Mouse (Mus musculus) skeletal muscle tissue, adult 2 months (tissue): ENCODE measurements around the gene Ap4s1.
"Not testable (repeated sequence)": the region's sequence is repeated elsewhere in the genome, so short reads cannot be mapped to it uniquely, and the experiment has no call there.

Source experiments
- DNase-seq: peaks from one replicate; pipeline ENCODE4 v3.0.0-alpha.2; 2012; ENCODE audit warnings: low read depth, low spot score

The Ap4s1 gene

GRCm38 (mm10) chr12:51690893-51691844, at the start of gene Ap4s1:
Gene Ap4s1 (plus strand): TSS chr12:51691033.
- peak; percentile 56 for DNase-seq

DNA sequence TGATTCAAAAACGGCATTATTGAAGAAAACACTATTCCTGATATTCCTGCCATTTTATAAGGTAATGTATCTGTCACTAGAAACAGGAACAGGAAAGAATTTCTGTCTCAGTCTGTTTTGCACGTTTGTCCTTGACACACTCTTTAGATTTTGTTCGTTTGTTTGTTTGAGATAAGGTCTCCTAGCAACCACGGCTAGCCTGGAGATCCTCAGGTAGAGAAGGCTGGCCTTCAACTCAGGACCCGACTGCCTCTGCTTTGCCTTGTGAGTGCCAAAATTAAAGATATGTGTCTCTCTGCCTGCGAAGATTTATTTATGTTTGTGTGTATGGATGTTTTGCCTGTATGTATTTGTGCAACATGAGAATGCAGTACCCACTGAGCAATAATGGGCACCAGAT, 49.0 kb upstream of the Ap4s1 start:
- DNase-seq, result no peak

DNA sequence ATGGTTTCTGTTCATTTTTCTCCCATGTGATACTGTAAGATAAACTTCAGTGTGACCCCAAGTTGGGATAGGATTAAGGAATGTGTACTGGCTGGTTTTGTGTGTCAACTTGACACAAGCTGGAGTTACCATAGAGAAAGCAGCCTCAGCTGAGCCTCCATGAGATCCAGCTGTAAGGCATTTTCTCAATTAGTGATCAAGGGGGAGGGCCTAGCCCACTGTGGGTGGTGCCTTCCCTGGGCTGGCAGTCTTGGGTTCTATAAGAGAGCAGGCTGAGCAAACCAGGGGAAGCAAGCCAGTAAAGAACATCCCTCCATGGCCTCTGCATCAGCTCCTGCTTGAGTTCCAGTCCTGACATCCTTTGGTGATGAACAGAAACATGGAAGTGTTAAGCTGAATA, 41.4 kb upstream of the Ap4s1 start:
- not testable (repeated sequence) for DNase-seq

- no peak for DNase-seq
Measured at GRCm38 (mm10) chr12:51655944-51656465, 34.8 kb upstream of the Ap4s1 start.

DNA sequence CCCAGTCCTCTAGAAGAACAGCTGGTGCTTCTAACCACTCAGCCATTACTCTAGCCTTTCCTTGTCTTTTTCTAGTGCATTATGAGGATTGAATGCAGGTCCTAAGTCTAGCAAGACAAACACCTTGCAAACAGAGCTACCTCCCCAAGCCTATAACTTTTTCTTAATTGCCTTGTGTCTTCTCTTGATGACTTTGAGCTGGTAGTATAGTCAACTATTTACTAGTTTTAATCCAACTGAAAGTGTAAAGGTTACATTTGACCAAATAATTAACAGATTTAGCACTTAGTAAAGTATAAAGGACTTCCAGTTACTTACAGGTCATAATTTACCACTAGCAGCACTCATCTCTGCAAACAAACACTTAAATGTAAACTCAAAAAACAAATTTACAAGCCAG, 27.8 kb upstream of the Ap4s1 start:
- DNase-seq, result no peak

- DNase-seq, result no peak
Measured at GRCm38 (mm10) chr12:51663908-51664307, 26.9 kb upstream of the Ap4s1 start.

- DNase-seq, result no peak
Measured at GRCm38 (mm10) chr12:51666708-51667430, 24.0 kb upstream of the Ap4s1 start.

DNA sequence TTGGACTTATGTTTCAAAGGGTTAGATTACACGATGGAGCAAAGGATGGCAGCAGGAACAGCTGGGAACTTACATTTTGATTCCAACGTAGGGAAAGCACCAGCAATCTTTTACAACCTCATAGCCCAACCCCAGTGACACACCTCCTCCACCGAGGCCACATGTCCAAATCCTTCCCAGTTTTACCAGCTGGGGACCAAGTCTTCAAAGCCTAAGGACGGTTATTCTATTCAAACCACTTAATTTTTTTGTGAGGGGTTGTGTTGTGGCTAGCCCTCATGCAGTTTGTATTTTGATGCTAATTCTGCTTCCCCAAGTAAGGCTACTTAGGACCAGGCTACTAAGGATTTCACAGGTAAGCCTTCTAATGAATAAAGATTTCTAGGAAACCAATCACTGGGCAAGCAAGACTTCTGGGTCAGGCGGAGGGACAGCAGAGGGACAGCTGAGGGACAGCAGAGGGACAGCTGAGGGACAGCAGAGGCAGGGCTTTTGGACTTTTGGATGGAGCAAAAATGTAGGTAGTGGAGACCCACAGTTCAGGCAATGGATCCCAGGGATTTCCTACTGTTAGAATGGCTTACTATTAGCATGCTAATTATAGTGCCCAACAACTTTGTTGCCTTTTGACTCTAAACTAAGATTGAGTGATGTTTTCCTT, 19.5 kb upstream of the Ap4s1 start:
- DNase-seq, result no peak

DNA sequence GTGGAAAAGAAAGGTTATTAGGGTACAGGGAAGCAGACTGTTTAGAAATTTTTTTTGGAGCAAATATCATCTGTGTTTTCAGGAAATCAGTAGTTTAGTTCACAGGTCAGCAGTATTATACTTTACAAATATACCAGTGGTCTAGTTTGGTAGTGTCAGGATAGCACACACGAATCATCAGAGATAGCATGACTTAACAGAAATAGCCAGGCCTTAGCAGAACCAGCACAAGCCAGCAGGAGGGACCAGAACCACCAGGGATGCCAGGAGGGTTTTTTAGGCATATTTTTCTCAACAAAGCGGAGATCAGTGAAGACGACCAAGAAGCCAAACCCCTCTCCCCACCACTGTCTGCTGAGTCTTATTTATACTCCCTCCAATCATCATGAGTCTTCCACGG, 17.6 kb upstream of the Ap4s1 start:
- DNase-seq, result no peak

DNA sequence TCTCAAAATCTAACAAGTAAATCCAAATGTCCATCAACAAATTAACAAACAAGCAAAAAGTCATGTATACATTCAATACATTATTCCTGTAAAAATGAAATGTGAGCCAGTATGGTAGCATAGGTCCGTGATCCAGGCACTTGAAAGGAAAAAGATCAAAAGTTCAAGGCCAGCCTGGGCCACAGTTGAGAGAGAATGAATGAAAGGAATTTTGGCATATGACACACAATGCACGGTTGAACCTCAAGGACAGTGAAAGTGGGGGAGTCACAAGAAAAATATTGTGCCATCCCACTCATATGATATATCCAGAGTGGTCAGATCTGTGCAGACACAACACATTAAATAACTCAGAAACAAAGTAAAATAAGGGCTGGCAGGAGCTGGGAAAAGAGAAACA, 14.4 kb upstream of the Ap4s1 start:
- DNase-seq, result no peak

DNA sequence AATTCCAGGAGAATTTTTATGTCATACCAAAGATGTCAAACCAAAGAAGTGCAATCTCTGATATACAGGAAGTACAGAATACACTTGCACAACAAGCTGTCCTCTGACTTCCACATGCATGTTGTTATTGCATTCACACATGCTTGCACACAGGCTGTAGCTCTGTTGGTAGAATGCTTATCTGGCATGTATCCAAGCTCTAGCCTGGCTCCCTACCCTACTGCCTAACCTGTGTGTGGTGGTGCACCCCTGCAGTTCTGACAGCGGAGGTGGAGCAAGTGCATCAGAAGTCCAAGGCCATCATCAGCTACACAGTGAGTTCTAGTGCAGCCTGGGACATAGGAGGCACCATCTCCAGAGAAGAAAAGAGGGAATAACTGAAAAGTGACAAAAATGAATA, 12.0 kb upstream of the Ap4s1 start:
- DNase-seq, result no peak

GRCm38 (mm10) chr12:51688546-51688945, 2.3 kb upstream of the Ap4s1 start:
- no peak for DNase-seq

- DNase-seq, result peak; percentile 99
Measured at GRCm38 (mm10) chr12:51691845-51692632, 1.2 kb downstream of the Ap4s1 start, which contains the start of gene Strn3. Gene Strn3 (minus strand): TSS chr12:51691897.

- not testable (repeated sequence) for DNase-seq
Measured at GRCm38 (mm10) chr12:51692870-51693269, 2.0 kb downstream of the Ap4s1 start.

- no peak for DNase-seq
Measured at GRCm38 (mm10) chr12:51693419-51693818, 2.6 kb downstream of the Ap4s1 start.

GRCm38 (mm10) chr12:51694096-51694495, 3.3 kb downstream of the Ap4s1 start:
- DNase-seq, result no peak

GRCm38 (mm10) chr12:51694966-51695365, 4.1 kb downstream of the Ap4s1 start:
- no peak for DNase-seq

DNA sequence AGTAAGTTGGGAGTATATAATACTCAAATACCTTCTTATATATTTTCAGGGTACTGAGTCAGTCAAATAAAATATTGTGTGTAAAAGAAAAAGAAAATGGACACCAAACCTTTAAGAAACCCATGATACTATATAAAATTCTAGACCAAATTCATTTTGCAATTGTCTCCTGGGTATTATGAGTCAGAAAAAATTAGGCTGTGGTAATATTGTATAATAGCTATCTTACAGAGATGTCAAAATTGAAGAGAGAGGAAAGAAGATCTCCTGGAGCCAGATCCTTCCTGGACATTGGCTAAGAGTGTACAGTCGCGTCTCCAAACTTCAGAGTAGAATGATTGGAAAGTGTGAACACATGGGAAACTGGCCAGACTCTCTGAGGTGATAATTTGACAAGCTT, 5.3 kb downstream of the Ap4s1 start:
- DNase-seq, result no peak

DNA sequence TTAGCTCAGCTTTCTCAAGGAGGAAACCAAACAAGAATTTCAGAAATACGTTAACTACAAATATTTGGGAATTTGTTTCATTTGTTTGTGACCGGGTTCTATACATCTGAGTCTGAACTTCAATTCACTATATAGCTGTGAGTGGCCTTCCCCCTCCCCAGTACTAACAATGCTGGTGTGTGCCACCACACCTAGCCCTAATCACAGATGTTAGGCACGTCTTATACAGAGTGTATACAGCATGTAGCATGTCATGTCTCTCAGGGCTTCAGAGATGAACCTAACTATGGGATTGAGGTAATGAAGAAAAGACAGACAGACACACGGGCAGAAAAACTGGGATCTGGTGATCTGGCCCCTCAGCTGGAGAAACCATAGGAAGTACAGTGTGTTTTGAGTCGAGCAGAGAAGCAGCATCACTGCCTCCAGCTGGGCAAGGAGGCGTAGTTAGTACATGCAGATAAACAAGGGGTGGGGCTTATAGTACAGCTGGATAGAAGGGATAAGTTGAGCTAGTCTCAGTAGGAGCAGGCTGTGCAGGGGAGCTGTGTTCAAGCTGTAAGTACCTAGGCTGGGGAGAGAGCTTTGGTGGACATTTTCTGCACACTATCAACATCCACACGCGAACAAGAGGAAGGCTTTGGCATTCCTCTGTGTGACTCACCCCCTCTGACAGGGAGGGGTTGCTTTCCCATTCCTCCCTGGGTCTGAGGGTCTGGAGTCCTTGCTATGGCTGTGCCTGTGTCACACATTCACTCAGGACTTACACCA, 9.0 kb downstream of the Ap4s1 start:
- no peak for DNase-seq

DNA sequence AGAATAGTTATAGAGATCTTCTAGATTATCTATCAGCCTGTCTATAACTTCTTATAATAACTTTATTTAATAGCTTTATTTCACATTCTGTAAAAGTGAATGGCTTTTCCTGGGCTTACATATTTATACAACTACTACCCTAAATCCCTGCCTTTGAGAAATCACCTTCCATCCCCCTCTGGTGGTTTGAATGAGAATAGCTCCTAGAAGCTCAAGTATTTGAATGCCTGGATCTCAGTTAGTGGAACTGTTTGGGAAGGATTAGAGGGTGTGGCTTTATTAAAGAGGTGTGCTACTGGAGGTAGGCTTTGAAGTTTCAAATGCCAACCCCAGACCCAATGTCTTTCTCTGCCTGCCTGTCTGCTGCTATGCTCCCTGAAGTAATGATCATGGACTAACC, 10.9 kb downstream of the Ap4s1 start:
- DNase-seq, result no peak
